Mouse (Mus musculus): ENCODE measurements around the gene Ttc6. TPM values are rescaled to one million over a fixed set of nuclear protein-coding genes. Genes with fewer than 3 reads are reported as not detected.
A peak's percentile ranks its signal among the peaks of the same experiment; 100 is the strongest.

Ttc6 gene
- 0.09 and 0.57 TPM in 2 replicates for polyA plus RNA-seq (2015; fragmentation: Nextera tagmentation; extraction: Ambion mirVana)

- Histone ChIP-seq H3K36me3 (ENCODE audit: control insufficient read depth, insufficient read depth) (no peaks in the 10 kb centered on the region), H3K9ac (ENCODE audit: low read length) (no peak within 1 kb of the TSS), H3K4me1 (ENCODE audit: control insufficient read depth, insufficient read depth, low read length) (no peaks in the 10 kb centered on the region), H3K4me2 (ENCODE audit: low read depth, low read length) (no peak within 1 kb of the TSS), H3K27ac (ENCODE audit: low read length) (no peak within 1 kb of the TSS), H3K27me3 (ENCODE audit: control insufficient read depth, insufficient read depth, low read length) (no peaks in the 10 kb centered on the region), H3K4me3 (ENCODE audit: low read length) (no peak within 1 kb of the TSS), H3K9me3 (replicated peaks; ENCODE audit: control insufficient read depth, low read length) (no peaks in the 10 kb centered on the region)
- WGBS, result 70% methylated on average over 6 of the region's 6 CpGs
- no peak for ATAC-seq (replicated peaks; ENCODE audit: extremely low read depth, insufficient read depth, low FRiP score)
Measured at GRCm38 (mm10) chr12:57563909-57564308, at the start of gene Ttc6. TSS of gene Ttc6 (plus strand) at chr12:57564113.

- 50% methylated on average over 1 of the region's 1 CpGs for WGBS
- H3K4me1 ChIP-seq (ENCODE audit: control insufficient read depth, insufficient read depth, low read length), result no peaks in the 10 kb centered on the region
- no peak overlapping the region for H3K4me3 ChIP-seq (ENCODE audit: low read length)
- no peak overlapping the region for H3K4me2 ChIP-seq (ENCODE audit: low read depth, low read length)
- H3K27ac ChIP-seq (ENCODE audit: low read length), result no peak overlapping the region
- no peaks in the 10 kb centered on the region for H3K27me3 ChIP-seq (ENCODE audit: control insufficient read depth, insufficient read depth, low read length)
- no peak for ATAC-seq (replicated peaks; ENCODE audit: extremely low read depth, insufficient read depth, low FRiP score)
- H3K9ac ChIP-seq (ENCODE audit: low read length), result no peak overlapping the region
- H3K9me3 ChIP-seq (replicated peaks; ENCODE audit: control insufficient read depth, low read length), result no peaks in the 10 kb centered on the region
- no peaks in the 10 kb centered on the region for H3K36me3 ChIP-seq (ENCODE audit: control insufficient read depth, insufficient read depth)
Measured at GRCm38 (mm10) chr12:57514552-57514951, 49.4 kb upstream of the Ttc6 start.

GRCm38 (mm10) chr12:57515702-57516377 is 48.1 kb upstream of the Ttc6 start:
- Histone ChIP-seq H3K4me2 (ENCODE audit: low read depth, low read length) (no peak overlapping the region), H3K9me3 (replicated peaks; ENCODE audit: control insufficient read depth, low read length) (no peaks in the 10 kb centered on the region), H3K27me3 (ENCODE audit: control insufficient read depth, insufficient read depth, low read length) (no peaks in the 10 kb centered on the region), H3K4me1 (ENCODE audit: control insufficient read depth, insufficient read depth, low read length) (no peaks in the 10 kb centered on the region), H3K4me3 (ENCODE audit: low read length) (no peak overlapping the region), H3K36me3 (ENCODE audit: control insufficient read depth, insufficient read depth) (no peaks in the 10 kb centered on the region), H3K9ac (ENCODE audit: low read length) (no peak overlapping the region), H3K27ac (ENCODE audit: low read length) (no peak overlapping the region)
- ATAC-seq (replicated peaks; ENCODE audit: extremely low read depth, insufficient read depth, low FRiP score), result no peak
- 48% methylated on average over 12 of the region's 12 CpGs for WGBS

- peaks cover 33% of the 10 kb centered on the region for H3K27me3 ChIP-seq (ENCODE audit: control insufficient read depth, insufficient read depth, low read length)
- ATAC-seq (replicated peaks; ENCODE audit: extremely low read depth, insufficient read depth, low FRiP score), result no peak
- WGBS, result 66% methylated on average over 4 of the region's 4 CpGs
- no peak overlapping the region for H3K9ac ChIP-seq (ENCODE audit: low read length)
- H3K27ac ChIP-seq (ENCODE audit: low read length), result no peak overlapping the region
- H3K36me3 ChIP-seq (ENCODE audit: control insufficient read depth, insufficient read depth), result no peaks in the 10 kb centered on the region
- no peaks in the 10 kb centered on the region for H3K4me1 ChIP-seq (ENCODE audit: control insufficient read depth, insufficient read depth, low read length)
- H3K4me2 ChIP-seq (ENCODE audit: low read depth, low read length), result no peak overlapping the region
- H3K4me3 ChIP-seq (ENCODE audit: low read length), result no peak overlapping the region
- H3K9me3 ChIP-seq (replicated peaks; ENCODE audit: control insufficient read depth, low read length), result no peaks in the 10 kb centered on the region
Measured at GRCm38 (mm10) chr12:57528335-57528734, 35.6 kb upstream of the Ttc6 start.

- peaks cover 54% of the 10 kb centered on the region for H3K27me3 ChIP-seq (ENCODE audit: control insufficient read depth, insufficient read depth, low read length)
- H3K4me3 ChIP-seq (ENCODE audit: low read length), result no peak overlapping the region
- H3K4me1 ChIP-seq (ENCODE audit: control insufficient read depth, insufficient read depth, low read length), result no peaks in the 10 kb centered on the region
- no peak overlapping the region for H3K4me2 ChIP-seq (ENCODE audit: low read depth, low read length)
- no peaks in the 10 kb centered on the region for H3K36me3 ChIP-seq (ENCODE audit: control insufficient read depth, insufficient read depth)
- H3K27ac ChIP-seq (ENCODE audit: low read length), result no peak overlapping the region
- WGBS, result 24% methylated on average over 9 of the region's 9 CpGs
- no peaks in the 10 kb centered on the region for H3K9me3 ChIP-seq (replicated peaks; ENCODE audit: control insufficient read depth, low read length)
- no peak overlapping the region for H3K9ac ChIP-seq (ENCODE audit: low read length)
- ATAC-seq (replicated peaks; ENCODE audit: extremely low read depth, insufficient read depth, low FRiP score), result no peak
Measured at GRCm38 (mm10) chr12:57530474-57530873, 33.4 kb upstream of the Ttc6 start.

- H3K9ac ChIP-seq (ENCODE audit: low read length), result no peak overlapping the region
- no peak overlapping the region for H3K4me2 ChIP-seq (ENCODE audit: low read depth, low read length)
- WGBS, result under 1% methylated on average over 5 of the region's 6 CpGs
- H3K4me3 ChIP-seq (ENCODE audit: low read length), result no peak overlapping the region
- ATAC-seq (replicated peaks; ENCODE audit: extremely low read depth, insufficient read depth, low FRiP score), result no peak
- H3K9me3 ChIP-seq (replicated peaks; ENCODE audit: control insufficient read depth, low read length), result no peaks in the 10 kb centered on the region
- no peak overlapping the region for H3K27ac ChIP-seq (ENCODE audit: low read length)
- H3K36me3 ChIP-seq (ENCODE audit: control insufficient read depth, insufficient read depth), result no peaks in the 10 kb centered on the region
- peaks cover 6% of the 10 kb centered on the region; the same call in 1 of the 2 replicates for H3K4me1 ChIP-seq (ENCODE audit: control insufficient read depth, insufficient read depth, low read length)
- peaks cover 80% of the 10 kb centered on the region for H3K27me3 ChIP-seq (ENCODE audit: control insufficient read depth, insufficient read depth, low read length)
Measured at GRCm38 (mm10) chr12:57534517-57534878, 29.4 kb upstream of the Ttc6 start.

GRCm38 (mm10) chr12:57534879-57535611 is 28.9 kb upstream of the Ttc6 start:
- Histone ChIP-seq H3K4me2 (ENCODE audit: low read depth, low read length) (peak overlapping the region; percentile 25; the same call in 1 of the 2 replicates), H3K9me3 (replicated peaks; ENCODE audit: control insufficient read depth, low read length) (no peaks in the 10 kb centered on the region), H3K4me3 (ENCODE audit: low read length) (no peak overlapping the region), H3K9ac (ENCODE audit: low read length) (no peak overlapping the region), H3K4me1 (ENCODE audit: control insufficient read depth, insufficient read depth, low read length) (peaks cover 6% of the 10 kb centered on the region; the same call in 1 of the 2 replicates), H3K27ac (ENCODE audit: low read length) (no peak overlapping the region), H3K27me3 (ENCODE audit: control insufficient read depth, insufficient read depth, low read length) (peaks cover 80% of the 10 kb centered on the region), H3K36me3 (ENCODE audit: control insufficient read depth, insufficient read depth) (no peaks in the 10 kb centered on the region)
- no peak for ATAC-seq (replicated peaks; ENCODE audit: extremely low read depth, insufficient read depth, low FRiP score)
- 1% methylated on average over 38 of the region's 39 CpGs for WGBS

GRCm38 (mm10) chr12:57536056-57536908 is 27.6 kb upstream of the Ttc6 start:
- Histone ChIP-seq H3K4me2 (ENCODE audit: low read depth, low read length) (no peak overlapping the region), H3K27me3 (ENCODE audit: control insufficient read depth, insufficient read depth, low read length) (peaks cover 75% of the 10 kb centered on the region), H3K36me3 (ENCODE audit: control insufficient read depth, insufficient read depth) (no peaks in the 10 kb centered on the region), H3K4me3 (ENCODE audit: low read length) (no peak overlapping the region), H3K27ac (ENCODE audit: low read length) (no peak overlapping the region), H3K9ac (ENCODE audit: low read length) (no peak overlapping the region), H3K4me1 (ENCODE audit: control insufficient read depth, insufficient read depth, low read length) (peaks cover 6% of the 10 kb centered on the region; the same call in 1 of the 2 replicates), H3K9me3 (replicated peaks; ENCODE audit: control insufficient read depth, low read length) (no peaks in the 10 kb centered on the region)
- ATAC-seq (replicated peaks; ENCODE audit: extremely low read depth, insufficient read depth, low FRiP score), result no peak
- 2% methylated on average over 25 of the region's 25 CpGs for WGBS

Measured in heart, embryonic 16.5 days (tissue).